Mouse (Mus musculus): ENCODE measurements around the gene Zscan22. TPM values are rescaled to one million over a fixed set of nuclear protein-coding genes. Genes with fewer than 3 reads are reported as not detected.
A peak's percentile ranks its signal among the peaks of the same experiment; 100 is the strongest.
"Not testable (repeated sequence)": the region's sequence is repeated elsewhere in the genome, so short reads cannot be mapped to it uniquely, and the experiment has no call there.

Gene Zscan22
- polyA plus RNA-seq, 1 experiment from 2014 or later, result 2.3 TPM

GRCm38 (mm10) chr7:12922729-12923128, 25.1 kb downstream of the Zscan22 start:
- H3K36me3 ChIP-seq (replicated peaks; ENCODE audit: insufficient read depth, low read length), result peaks cover 38% of the 10 kb centered on the region
- 1% methylated on average over 8 of the region's 8 CpGs for WGBS (ENCODE audit: insufficient replicate concordance)
- no peak for DNase-seq
- H3K27ac ChIP-seq (ENCODE audit: low read depth), result 0 out of 2 replicates have a peak overlapping the region, but pooled peaks have one; percentile 35
- peak overlapping the region; percentile 87 for H3K4me2 ChIP-seq (ENCODE audit: low read depth, low read length)
- no peaks in the 10 kb centered on the region for H3K9me3 ChIP-seq (ENCODE audit: low read length)
- H3K27me3 ChIP-seq (ENCODE audit: insufficient read depth, low read length), result no peaks in the 10 kb centered on the region
- H3K4me3 ChIP-seq (ENCODE audit: low read depth, low read length), result peak overlapping the region; percentile 78
- ATAC-seq, result no peak
- peak overlapping the region; percentile 83 for H3K9ac ChIP-seq (replicated peaks)
- TF ChIP-seq EP300 (IDR thresholded peaks at IDR 0.05; ENCODE audit: low read depth) (no peak), CTCF (IDR thresholded peaks at IDR 0.05; ENCODE audit: low read depth) (no peak)
- H3K4me1 ChIP-seq (ENCODE audit: insufficient read depth), result peaks cover 20% of the 10 kb centered on the region

- TF ChIP-seq CTCF (IDR thresholded peaks at IDR 0.05; ENCODE audit: low read depth) (no peak), EP300 (IDR thresholded peaks at IDR 0.05; ENCODE audit: low read depth) (no peak)
- Histone ChIP-seq H3K9me3 (ENCODE audit: low read length) (no peaks in the 10 kb centered on the region), H3K4me3 (ENCODE audit: low read depth, low read length) (no peak overlapping the region), H3K27ac (ENCODE audit: low read depth) (no peak overlapping the region), H3K27me3 (ENCODE audit: insufficient read depth, low read length) (no peaks in the 10 kb centered on the region), H3K9ac (replicated peaks) (no peak overlapping the region), H3K4me1 (ENCODE audit: insufficient read depth) (peaks cover 30% of the 10 kb centered on the region), H3K36me3 (replicated peaks; ENCODE audit: insufficient read depth, low read length) (peaks cover 38% of the 10 kb centered on the region), H3K4me2 (ENCODE audit: low read depth, low read length) (no peak overlapping the region)
- no peak for DNase-seq
- 83% methylated on average over 7 of the region's 7 CpGs for WGBS (ENCODE audit: insufficient replicate concordance)
- no peak for ATAC-seq
Measured at GRCm38 (mm10) chr7:12926316-12926715, 28.7 kb downstream of the Zscan22 start.

- WGBS (ENCODE audit: insufficient replicate concordance), result 48% methylated on average over 8 of the region's 8 CpGs
- DNase-seq, result peak; percentile 54
- TF ChIP-seq EP300 (IDR thresholded peaks at IDR 0.05; ENCODE audit: low read depth) (no peak), CTCF (IDR thresholded peaks at IDR 0.05; ENCODE audit: low read depth) (no peak)
Measured at GRCm38 (mm10) chr7:12927191-12927680, 29.6 kb downstream of the Zscan22 start, which contains the start of gene Rnf225. Gene Rnf225 (plus strand): TSS chr7:12927416.

GRCm38 (mm10) chr7:12927693-12928589, 30.3 kb downstream of the Zscan22 start:
- Histone ChIP-seq H3K9ac (replicated peaks) (peak overlapping the region; percentile 48), H3K9me3 (ENCODE audit: low read length) (no peaks in the 10 kb centered on the region), H3K36me3 (replicated peaks; ENCODE audit: insufficient read depth, low read length) (peaks cover 38% of the 10 kb centered on the region), H3K4me2 (ENCODE audit: low read depth, low read length) (peak overlapping the region; percentile 69), H3K4me3 (ENCODE audit: low read depth, low read length) (peak overlapping the region; percentile 35), H3K27me3 (ENCODE audit: insufficient read depth, low read length) (no peaks in the 10 kb centered on the region), H3K27ac (ENCODE audit: low read depth) (no peak overlapping the region), H3K4me1 (ENCODE audit: insufficient read depth) (peaks cover 26% of the 10 kb centered on the region)
- TF ChIP-seq EP300 (IDR thresholded peaks at IDR 0.05; ENCODE audit: low read depth) (no peak), CTCF (IDR thresholded peaks at IDR 0.05; ENCODE audit: low read depth) (no peak)
- ATAC-seq (peak; percentile 40), DNase-seq (peak; percentile 34)
- WGBS (ENCODE audit: insufficient replicate concordance), result 6% methylated on average over 58 of the region's 65 CpGs

More at GRCm38 (mm10) chr7:12927191-12927680, 29.6 kb downstream of the Zscan22 start, which contains the start of gene Rnf225:
- Histone ChIP-seq H3K4me1 (ENCODE audit: insufficient read depth) (peaks cover 30% of the 10 kb centered on the region), H3K27me3 (ENCODE audit: insufficient read depth, low read length) (no peaks in the 10 kb centered on the region), H3K36me3 (replicated peaks; ENCODE audit: insufficient read depth, low read length) (peaks cover 38% of the 10 kb centered on the region), H3K27ac (ENCODE audit: low read depth) (no peak within 1 kb of the TSS), H3K4me3 (ENCODE audit: low read depth, low read length) (peak within 1 kb of the TSS; percentile 35), H3K9me3 (ENCODE audit: low read length) (no peaks in the 10 kb centered on the region), H3K9ac (replicated peaks) (peak within 1 kb of the TSS; percentile 48), H3K4me2 (ENCODE audit: low read depth, low read length) (peak within 1 kb of the TSS; percentile 69)
- no peak for ATAC-seq

- no peak overlapping the region for H3K4me3 ChIP-seq (ENCODE audit: low read depth, low read length)
- WGBS (ENCODE audit: insufficient replicate concordance), result 74% methylated on average over 4 of the region's 4 CpGs
Measured at GRCm38 (mm10) chr7:12933615-12934140, 36.1 kb downstream of the Zscan22 start.

GRCm38 (mm10) chr7:12934808-12935207, 37.2 kb downstream of the Zscan22 start:
- Histone ChIP-seq H3K4me2 (ENCODE audit: low read depth, low read length) (no peak overlapping the region), H3K27me3 (ENCODE audit: insufficient read depth, low read length) (no peaks in the 10 kb centered on the region), H3K27ac (ENCODE audit: low read depth) (no peak overlapping the region), H3K9ac (replicated peaks) (no peak overlapping the region), H3K4me1 (ENCODE audit: insufficient read depth) (no peaks in the 10 kb centered on the region), H3K36me3 (replicated peaks; ENCODE audit: insufficient read depth, low read length) (no peaks in the 10 kb centered on the region), H3K4me3 (ENCODE audit: low read depth, low read length) (no peak overlapping the region), H3K9me3 (ENCODE audit: low read length) (no peaks in the 10 kb centered on the region)
- no peak for ATAC-seq
- WGBS (ENCODE audit: insufficient replicate concordance), result 65% methylated on average over 3 of the region's 3 CpGs
- TF ChIP-seq EP300 (IDR thresholded peaks at IDR 0.05; ENCODE audit: low read depth) (no peak), CTCF (IDR thresholded peaks at IDR 0.05; ENCODE audit: low read depth) (no peak)
- DNase-seq, result no peak

More at GRCm38 (mm10) chr7:12933615-12934140, 36.1 kb downstream of the Zscan22 start:
- Histone ChIP-seq H3K9ac (replicated peaks) (no peak overlapping the region), H3K4me1 (ENCODE audit: insufficient read depth) (peaks cover 6% of the 10 kb centered on the region; the same call in 1 of the 2 replicates), H3K36me3 (replicated peaks; ENCODE audit: insufficient read depth, low read length) (no peaks in the 10 kb centered on the region), H3K9me3 (ENCODE audit: low read length) (no peaks in the 10 kb centered on the region), H3K27ac (ENCODE audit: low read depth) (no peak overlapping the region), H3K4me2 (ENCODE audit: low read depth, low read length) (no peak overlapping the region), H3K27me3 (ENCODE audit: insufficient read depth, low read length) (no peaks in the 10 kb centered on the region)
- no peak for ATAC-seq
- no peak for DNase-seq
- TF ChIP-seq CTCF (IDR thresholded peaks at IDR 0.05; ENCODE audit: low read depth) (no peak), EP300 (IDR thresholded peaks at IDR 0.05; ENCODE audit: low read depth) (no peak)

- H3K36me3 ChIP-seq (replicated peaks; ENCODE audit: insufficient read depth, low read length); ATAC-seq; H3K27ac ChIP-seq (ENCODE audit: low read depth); H3K4me3 ChIP-seq (ENCODE audit: low read depth, low read length); H3K4me1 ChIP-seq (ENCODE audit: insufficient read depth); H3K9ac ChIP-seq (replicated peaks); DNase-seq; H3K27me3 ChIP-seq (ENCODE audit: insufficient read depth, low read length); H3K9me3 ChIP-seq (ENCODE audit: low read length); H3K4me2 ChIP-seq (ENCODE audit: low read depth, low read length): not testable (repeated sequence)
- 84% methylated on average over 4 of the region's 4 CpGs for WGBS (ENCODE audit: insufficient replicate concordance)
Measured at GRCm38 (mm10) chr7:12937254-12937803, 39.7 kb downstream of the Zscan22 start.
